Comparison of ENCODE assay signal across 9 mouse cellular contexts in the genomic region with DNA sequence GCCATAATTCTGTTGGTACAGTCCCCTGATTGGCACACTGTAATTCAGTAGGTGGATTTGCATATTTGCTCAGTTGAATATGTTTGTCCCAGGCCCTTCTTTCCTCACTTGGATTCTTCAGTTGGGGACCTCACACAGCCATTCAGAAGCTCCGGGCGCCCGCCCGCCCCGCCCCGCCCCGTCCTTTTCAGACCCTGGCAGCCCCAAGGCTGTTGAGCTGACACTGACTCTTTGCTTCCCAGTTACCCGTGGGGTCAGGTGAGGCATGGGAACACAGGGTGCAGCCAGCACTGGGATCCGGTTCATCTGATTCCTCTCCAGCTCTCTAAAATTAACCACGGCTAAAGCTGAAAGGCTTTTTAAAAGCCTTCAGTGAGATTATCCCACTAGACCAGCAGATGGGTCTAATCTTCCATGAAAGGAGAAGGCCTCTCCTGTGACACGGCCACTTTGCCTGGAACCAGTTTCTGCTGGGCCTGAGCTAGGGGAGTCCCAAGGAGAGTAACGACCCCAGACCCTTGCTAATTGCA. TPM values are rescaled to one million over a fixed set of nuclear protein-coding genes. Genes with fewer than 3 reads are reported as not detected.
A peak's percentile ranks its signal among the peaks of the same experiment; 100 is the strongest.
DNase-seq lines count a peak whose midpoint lies in the region; ATAC-seq lines count a peak whose summit lies in the region.
"Had no signal": no experiment of that assay in that cellular context is flagged by ENCODE, and none has a peak within 500 bp of the region (broad histone marks: within the 10 kb centered on the region; RNA-seq: fewer than 3 reads in every experiment).

No protein-coding gene starts in this region.

- H3K27ac ChIP-seq in heart, embryonic 10.5 days, result no peak overlapping the region
- no peak overlapping the region for H3K27ac ChIP-seq in heart, embryonic 15.5 days
- peak overlapping the region; percentile 1; the same call in 1 of the 2 replicates for H3K27ac ChIP-seq in midbrain, embryonic 13.5 days
- H3K27ac ChIP-seq in limb, embryonic 10.5 days, result no peak overlapping the region
- H3K27ac ChIP-seq in intestine, embryonic 15.5 days, result no peak overlapping the region

- no peaks in the 10 kb centered on the region for H3K36me3 ChIP-seq in heart, embryonic 10.5 days
- H3K36me3 ChIP-seq in heart, embryonic 15.5 days, result no peaks in the 10 kb centered on the region
- H3K36me3 ChIP-seq in midbrain, embryonic 13.5 days, result no peaks in the 10 kb centered on the region
- no peaks in the 10 kb centered on the region for H3K36me3 ChIP-seq in limb, embryonic 10.5 days
- H3K36me3 ChIP-seq in intestine, embryonic 15.5 days, result no peaks in the 10 kb centered on the region

- H3K9me3 ChIP-seq in heart, embryonic 10.5 days, result no peaks in the 10 kb centered on the region
- no peaks in the 10 kb centered on the region for H3K9me3 ChIP-seq in heart, embryonic 15.5 days (replicated peaks)
- H3K9me3 ChIP-seq in midbrain, embryonic 13.5 days, result no peaks in the 10 kb centered on the region
- no peaks in the 10 kb centered on the region for H3K9me3 ChIP-seq in limb, embryonic 10.5 days (replicated peaks)
- H3K9me3 ChIP-seq in intestine, embryonic 15.5 days, result no peaks in the 10 kb centered on the region

- H3K27me3 ChIP-seq in heart, embryonic 10.5 days (ENCODE audit: insufficient read depth, poor library complexity, severe bottlenecking), result no peaks in the 10 kb centered on the region
- no peaks in the 10 kb centered on the region for H3K27me3 ChIP-seq in heart, embryonic 15.5 days
- no peaks in the 10 kb centered on the region for H3K27me3 ChIP-seq in midbrain, embryonic 13.5 days
- no peaks in the 10 kb centered on the region for H3K27me3 ChIP-seq in limb, embryonic 10.5 days (ENCODE audit: low read depth, poor library complexity, severe bottlenecking)
- no peaks in the 10 kb centered on the region for H3K27me3 ChIP-seq in intestine, embryonic 15.5 days (replicated peaks)

- no peaks in the 10 kb centered on the region for H3K4me1 ChIP-seq in heart, embryonic 10.5 days
- H3K4me1 ChIP-seq in heart, embryonic 15.5 days (replicated peaks), result peaks cover 12% of the 10 kb centered on the region
- H3K4me1 ChIP-seq in midbrain, embryonic 13.5 days (replicated peaks), result peaks cover 8% of the 10 kb centered on the region
- peaks cover 6% of the 10 kb centered on the region; the same call in 1 of the 2 replicates for H3K4me1 ChIP-seq in limb, embryonic 10.5 days
- no peaks in the 10 kb centered on the region for H3K4me1 ChIP-seq in intestine, embryonic 15.5 days (replicated peaks)

- H3K4me2 ChIP-seq in heart, embryonic 15.5 days, result 0 out of 2 replicates have a peak overlapping the region, but pooled peaks have one; percentile 18
- 0 out of 2 replicates have a peak overlapping the region, but pooled peaks have one; percentile 19 for H3K4me2 ChIP-seq in midbrain, embryonic 13.5 days (replicated peaks)
- no peak overlapping the region for H3K4me2 ChIP-seq in intestine, embryonic 15.5 days (replicated peaks)

- ATAC-seq in heart, embryonic 15.5 days (replicated peaks; ENCODE audit: insufficient number of reproducible peaks, insufficient read depth, low FRiP score, low read depth), result no peak
- ATAC-seq in midbrain, embryonic 13.5 days, result peak; percentile 88
- no peak for ATAC-seq in intestine, embryonic 15.5 days

- H3K4me3 ChIP-seq in heart, embryonic 10.5 days, result no peak overlapping the region
- no peak overlapping the region for H3K4me3 ChIP-seq in heart, embryonic 15.5 days
- no peak overlapping the region for H3K4me3 ChIP-seq in midbrain, embryonic 13.5 days (replicated peaks)
- H3K4me3 ChIP-seq in limb, embryonic 10.5 days, result no peak overlapping the region
- H3K4me3 ChIP-seq in intestine, embryonic 15.5 days (replicated peaks), result no peak overlapping the region

- no peak overlapping the region for H3K9ac ChIP-seq in heart, embryonic 15.5 days
- no peak overlapping the region for H3K9ac ChIP-seq in midbrain, embryonic 13.5 days (replicated peaks)
- no peak overlapping the region for H3K9ac ChIP-seq in intestine, embryonic 15.5 days

- 62% methylated on average over 12 of the region's 12 CpGs for WGBS in heart, embryonic 10.5 days
- WGBS in heart, embryonic 15.5 days, result 52% methylated on average over 12 of the region's 12 CpGs
- WGBS in midbrain, embryonic 13.5 days, result 6% methylated on average over 12 of the region's 12 CpGs
- 58% methylated on average over 12 of the region's 12 CpGs for WGBS in limb, embryonic 10.5 days
- WGBS in intestine, embryonic 15.5 days, result 55% methylated on average over 12 of the region's 12 CpGs

- peak; percentile 98 for DNase-seq in heart, adult 11 months
- DNase-seq in heart, embryonic 10.5 days (ENCODE audit: low spot score), result no peak
- peak; percentile 58 to 59 for DNase-seq in cerebellum, postnatal 10 days
- DNase-seq in ovary, postnatal 10 days (ENCODE audit: low spot score), result no peak
- DNase-seq in limb, embryonic 10.5 days (ENCODE audit: low spot score), result no peak

RNA-seq across cellular contexts. Expression of a gene that starts 10.2 kb away (rescaled TPM):
- polyA plus RNA-seq in heart, embryonic 10.5 days (2016; fragmentation: Nextera tagmentation; extraction: Ambion mirVana), result 2.2 and 3.8 TPM in 2 replicates
- polyA plus RNA-seq in heart, embryonic 15.5 days (2015; fragmentation: Nextera tagmentation; extraction: Ambion mirVana), result 4.7 and 12.7 TPM in 2 replicates
- 1.4 and 1.8 TPM in 2 replicates for polyA plus RNA-seq in midbrain, embryonic 13.5 days (2015; fragmentation: Nextera tagmentation; extraction: Ambion mirVana)
- polyA plus RNA-seq in limb, embryonic 10.5 days (2016; fragmentation: Nextera tagmentation; extraction: Ambion mirVana), result 2.0 and 2.3 TPM in 2 replicates
- polyA plus RNA-seq in intestine, embryonic 15.5 days (2015; fragmentation: Nextera tagmentation; extraction: Ambion mirVana), result 10.7 and 12.7 TPM in 2 replicates

RNA-seq across cellular contexts. Expression of a gene that starts 45.3 kb away (rescaled TPM):
- polyA plus RNA-seq in heart, embryonic 10.5 days (2016; fragmentation: Nextera tagmentation; extraction: Ambion mirVana), result 3.7 and 6.9 TPM in 2 replicates
- polyA plus RNA-seq in heart, embryonic 15.5 days (2015; fragmentation: Nextera tagmentation; extraction: Ambion mirVana), result 11.4 and 13.8 TPM in 2 replicates
- not detected in 2 replicates for polyA plus RNA-seq in midbrain, embryonic 13.5 days (2015; fragmentation: Nextera tagmentation; extraction: Ambion mirVana)
- 0.28 and 0.78 TPM in 2 replicates for polyA plus RNA-seq in limb, embryonic 10.5 days (2016; fragmentation: Nextera tagmentation; extraction: Ambion mirVana)
- not detected in 2 replicates for polyA plus RNA-seq in intestine, embryonic 15.5 days (2015; fragmentation: Nextera tagmentation; extraction: Ambion mirVana)
- polyA plus RNA-seq: neural tube, embryonic 14.5 days had no signal

Comparison
In these comparisons a context has a peak if more than half of its experiments do, and no peak if none do; other contexts are left out.
1. DNase-seq: peak in heart, adult 11 months (single experiment) and cerebellum, postnatal 10 days (2 of 2); none in heart, embryonic 10.5 days (single experiment), ovary, postnatal 10 days (single experiment) and limb, embryonic 10.5 days (single experiment).